8 mouse cellular contexts compared by ENCODE assay signal in the genomic region with DNA sequence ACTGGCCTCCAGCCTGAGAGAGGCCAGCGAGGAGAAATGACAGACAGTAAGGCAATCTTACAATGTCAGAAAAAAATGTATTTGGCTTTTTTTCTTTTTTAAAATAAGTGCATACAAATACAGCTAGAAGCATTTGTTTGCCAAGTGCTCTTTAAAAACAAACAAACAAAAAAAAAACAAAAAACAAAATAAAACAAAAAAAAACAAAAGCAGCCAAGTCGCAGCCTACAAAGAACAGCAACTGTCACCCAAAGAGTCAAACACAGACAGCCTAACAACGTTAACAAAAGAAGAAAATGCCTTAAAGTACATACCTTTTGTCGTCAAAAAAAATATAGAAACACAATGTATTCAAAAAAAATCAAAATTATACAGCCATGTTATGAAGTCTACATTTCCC. TPM values are rescaled to one million over a fixed set of nuclear protein-coding genes. Genes with fewer than 3 reads are reported as not detected.
DNase-seq lines count a peak whose midpoint lies in the region; ATAC-seq and TF ChIP-seq lines count a peak whose summit lies in the region.

No protein-coding gene starts in this region.

- H3K27ac ChIP-seq in heart, embryonic 10.5 days: peak overlapping the region; percentile 86
- 0 out of 2 replicates have a peak overlapping the region, but pooled peaks have one; percentile 44 for H3K27ac ChIP-seq in forebrain, embryonic 13.5 days
- peak overlapping the region; percentile 85 for H3K27ac ChIP-seq in liver, embryonic 14.5 days

- H3K9ac ChIP-seq in forebrain, embryonic 13.5 days: peak overlapping the region; percentile 72
- peak overlapping the region; percentile 72 for H3K9ac ChIP-seq in liver, embryonic 14.5 days (replicated peaks)

- WGBS in heart, embryonic 10.5 days: 31% methylated on average over 4 of the region's 4 CpGs
- WGBS in forebrain, embryonic 13.5 days: 29% methylated on average over 4 of the region's 4 CpGs
- WGBS in liver, embryonic 14.5 days (ENCODE audit: insufficient replicate concordance): 12% methylated on average over 4 of the region's 4 CpGs

- peaks cover 48% of the 10 kb centered on the region for H3K4me1 ChIP-seq in heart, embryonic 10.5 days
- peaks cover 67% of the 10 kb centered on the region for H3K4me1 ChIP-seq in forebrain, embryonic 13.5 days
- peaks cover 19 to 30% of the 10 kb centered on the region in 2 experiments for H3K4me1 ChIP-seq in liver, embryonic 14.5 days (replicated peaks; ENCODE audit: control insufficient read depth in 2 of 2, insufficient read depth in 2 of 2, low read length in 1 of 2)

- peak overlapping the region; percentile 100 for H3K4me3 ChIP-seq in heart, embryonic 10.5 days
- H3K4me3 ChIP-seq in forebrain, embryonic 13.5 days: peak overlapping the region; percentile 73
- peak overlapping the region; percentile 65 to 75 for H3K4me3 ChIP-seq in liver, embryonic 14.5 days (ENCODE audit: insufficient read depth in 1 of 2, low read depth in 2 of 2, low read length in 2 of 2)

- peak overlapping the region; percentile 100 for H3K4me2 ChIP-seq in forebrain, embryonic 13.5 days
- peak overlapping the region; percentile 89 for H3K4me2 ChIP-seq in liver, embryonic 14.5 days (ENCODE audit: low read depth)

- peaks cover 32% of the 10 kb centered on the region for H3K36me3 ChIP-seq in heart, embryonic 10.5 days
- H3K36me3 ChIP-seq in forebrain, embryonic 13.5 days (ENCODE audit: poor library complexity, severe bottlenecking): peaks cover 23% of the 10 kb centered on the region
- H3K36me3 ChIP-seq in liver, embryonic 14.5 days (replicated peaks; ENCODE audit: control insufficient read depth, insufficient read depth, low read depth): no peaks in the 10 kb centered on the region; the same call in 1 of the 2 replicates

- DNase-seq in heart, embryonic 10.5 days (ENCODE audit: low spot score): no peak
- DNase-seq in heart, adult 18-20 months: no peak
- peak; percentile 30 for DNase-seq in 416B (ENCODE audit: low read depth)
- no peak for DNase-seq in liver, embryonic 14.5 days (ENCODE audit: low read depth in 3 of 3, low spot score in 3 of 3)
- DNase-seq in cerebellum, postnatal 36 days: no peak
- DNase-seq in layer of hippocampus, adult 11-12 months (ENCODE audit: low spot score): no peak

- no peak for TF ChIP-seq EP300 in liver, embryonic 14.5 days (IDR thresholded peaks at IDR 0.05; ENCODE audit: low read depth)

- H3K27me3 ChIP-seq in heart, embryonic 10.5 days (ENCODE audit: insufficient read depth, poor library complexity, severe bottlenecking): no peaks in the 10 kb centered on the region
- H3K27me3 ChIP-seq in forebrain, embryonic 13.5 days: no peaks in the 10 kb centered on the region
- no peaks in the 10 kb centered on the region for H3K27me3 ChIP-seq in liver, embryonic 14.5 days (ENCODE audit: control insufficient read depth, insufficient read depth, low read length)

- no peak for TF ChIP-seq CTCF in liver, embryonic 14.5 days (IDR thresholded peaks at IDR 0.05; ENCODE audit: low read depth)

- no peaks in the 10 kb centered on the region for H3K9me3 ChIP-seq in heart, embryonic 10.5 days
- no peaks in the 10 kb centered on the region for H3K9me3 ChIP-seq in forebrain, embryonic 13.5 days (replicated peaks)
- H3K9me3 ChIP-seq in liver, embryonic 14.5 days (ENCODE audit: control insufficient read depth, low read length): no peaks in the 10 kb centered on the region

- ATAC-seq in forebrain, embryonic 13.5 days: no peak
- ATAC-seq in liver, embryonic 14.5 days (ENCODE audit: insufficient read depth): no peak
- no peak for ATAC-seq in activated CD4-positive, CD25-positive, alpha-beta regulatory T cell, adult 4 months

RNA-seq across cellular contexts. Expression of gene Irf2bp2, which starts 3.2 kb away (rescaled TPM):
- 4.6 and 6.5 TPM in 2 replicates for polyA plus RNA-seq in heart, embryonic 10.5 days (2016; fragmentation: Nextera tagmentation; extraction: Ambion mirVana)
- 100 to 1,000 TPM; 101 to 128 TPM for total RNA-seq in heart, adult 18-20 months (2021)
- polyA plus RNA-seq in forebrain, embryonic 13.5 days (2015; fragmentation: Nextera tagmentation; extraction: Ambion mirVana): 8.1 and 8.3 TPM in 2 replicates
- 10.9 and 11.5 TPM in 2 replicates for polyA plus RNA-seq in liver, embryonic 14.5 days (2012; rRNA removed)
- polyA plus RNA-seq in liver, embryonic 14.5 days (2014; fragmentation: Nextera tagmentation; extraction: Ambion mirVana): 2.8 and 3.2 TPM in 2 replicates
- polyA plus RNA-seq in activated CD4-positive, CD25-positive, alpha-beta regulatory T cell, adult 4 months (2017; shearing (Covaris generic)): 10 to 100 TPM; 17.8 to 22.2 TPM
